Mouse (Mus musculus): Measurements from ENCODE around the gene Olfr1215.
"Not testable (repeated sequence)": the region's sequence is repeated elsewhere in the genome, so short reads cannot be mapped to it uniquely, and the experiment has no call there.

The Olfr1215 gene

DNA sequence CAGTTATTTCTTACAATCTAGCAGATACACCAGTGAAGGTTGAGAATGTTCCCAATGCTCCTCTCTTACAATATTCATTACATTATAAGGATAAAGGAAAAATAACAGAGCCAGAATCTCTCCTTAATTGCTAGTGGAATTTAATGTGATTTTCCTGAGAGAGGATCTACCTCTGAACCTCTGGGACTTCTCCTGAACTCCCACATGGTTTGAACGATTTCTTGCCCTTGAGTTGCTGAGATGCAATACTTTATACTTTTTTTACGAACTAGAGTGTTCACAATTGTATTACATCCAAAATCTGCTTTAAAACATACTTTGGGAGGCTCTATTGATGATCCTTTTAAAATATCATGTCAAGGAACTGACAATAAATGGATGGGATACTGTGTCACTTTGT is at the start of gene Olfr1215:
Gene Olfr1215, minus strand, starts transcription at position 101 of the 400 bp plus-strand sequence.
- no peak for DNase-seq

DNA sequence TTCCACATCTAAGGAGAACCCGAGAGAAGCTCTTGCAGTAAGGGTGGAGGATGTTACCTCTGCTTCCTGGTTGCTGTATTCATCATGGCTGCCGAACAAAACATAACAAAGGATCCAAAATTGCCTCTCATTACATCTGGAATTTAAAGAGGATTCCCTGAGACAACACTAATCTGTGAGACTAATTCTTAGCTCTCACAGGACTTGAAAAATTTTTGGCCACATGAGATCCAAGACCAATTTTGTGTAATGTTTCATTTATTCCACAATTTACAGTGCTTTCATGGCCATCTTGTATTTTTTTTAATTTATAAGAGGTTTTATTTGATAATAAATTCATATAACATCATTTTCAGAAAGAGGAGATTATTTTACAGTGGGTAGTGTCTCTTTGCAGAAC is 25.2 kb upstream of the Olfr1215 start, which contains the start of gene Olfr1217:
Gene Olfr1217, minus strand, starts transcription at position 101 of the 400 bp plus-strand sequence.
- DNase-seq = no peak

DNA sequence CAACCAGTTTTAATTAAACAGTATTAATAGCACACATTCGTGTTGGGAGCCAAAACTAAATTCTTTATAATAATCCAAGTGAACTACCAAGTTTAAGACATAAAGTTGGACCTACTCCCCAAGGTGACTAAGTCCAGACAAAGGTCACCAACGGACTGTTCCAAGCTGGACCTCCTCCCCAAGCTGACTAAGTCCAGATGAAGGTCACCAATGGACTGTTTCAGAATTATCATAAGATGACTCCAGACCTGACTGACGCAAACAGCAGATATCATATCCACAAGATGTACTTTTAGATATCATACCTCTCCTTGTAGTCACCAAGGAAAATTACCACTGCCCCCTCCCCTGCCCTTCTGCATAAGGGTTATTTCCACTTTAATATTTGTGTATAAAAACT is 14.7 kb upstream of the Olfr1215 start:
- not testable (repeated sequence) for DNase-seq

DNA sequence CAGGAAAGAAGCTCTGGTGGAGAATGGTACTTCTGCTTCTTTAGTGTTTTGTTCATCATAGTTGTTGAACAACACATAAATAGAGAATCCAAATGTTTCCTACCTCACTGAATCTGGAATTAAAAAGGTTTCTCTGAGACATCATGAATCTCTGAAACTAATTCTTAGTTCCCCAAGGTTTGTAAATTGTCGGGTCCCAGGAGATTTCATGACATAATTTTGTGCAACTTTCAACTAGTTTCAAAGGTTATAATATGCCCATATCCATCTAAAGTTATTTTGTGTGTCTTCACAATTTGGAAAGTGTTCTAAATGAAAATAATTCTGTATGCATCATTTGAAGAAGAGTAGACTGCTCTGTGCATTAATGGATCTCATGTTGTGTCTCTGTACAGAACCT is 11.5 kb upstream of the Olfr1215 start, which contains the start of gene Olfr1216:
Gene Olfr1216, minus strand, starts transcription at position 101 of the 400 bp plus-strand sequence.
- no peak for DNase-seq

DNA sequence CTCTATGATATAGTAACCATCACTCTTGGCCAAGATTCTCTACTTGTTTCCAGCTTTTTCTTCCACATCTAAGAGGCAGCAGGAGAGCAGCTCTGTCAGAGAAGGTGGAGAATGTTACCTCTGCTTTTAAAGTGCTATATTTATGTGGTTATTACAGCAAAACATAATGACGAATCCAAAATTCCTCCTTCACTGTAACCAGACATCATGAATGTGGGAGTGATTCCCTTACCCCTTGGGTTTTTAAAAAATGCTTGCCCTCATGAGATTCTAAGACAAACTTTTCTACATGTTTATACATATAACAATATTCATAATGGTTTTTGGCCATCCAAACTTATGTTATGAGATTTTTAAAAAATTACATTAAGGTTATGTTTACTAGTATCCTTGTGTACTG is 14.2 kb downstream of the Olfr1215 start, which contains the start of gene Olfr1214:
Gene Olfr1214, minus strand, starts transcription at position 101 of the 400 bp plus-strand sequence.
- no peak for DNase-seq

DNA sequence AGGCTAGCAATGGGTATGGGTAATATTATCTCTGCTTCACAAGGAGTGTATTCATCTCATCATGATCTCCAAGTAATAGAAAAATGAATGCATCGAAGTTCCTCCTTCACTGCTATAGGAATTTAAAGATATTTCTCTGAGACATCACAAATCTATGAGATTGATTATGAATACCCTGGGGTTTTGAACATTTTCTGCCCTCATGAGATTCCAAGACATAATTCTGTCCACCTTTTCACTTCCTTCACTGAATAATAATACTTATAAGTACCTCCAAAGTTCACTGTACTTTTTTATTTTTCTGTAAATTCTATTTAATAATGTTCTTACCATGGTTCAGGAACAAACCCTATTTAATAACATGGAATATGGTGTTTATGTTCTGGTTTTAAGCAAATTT is 26.6 kb downstream of the Olfr1215 start, which contains the start of gene Gm13762:
Gene Gm13762, minus strand, starts transcription at position 101 of the 400 bp plus-strand sequence.
- DNase-seq = no peak

DNA sequence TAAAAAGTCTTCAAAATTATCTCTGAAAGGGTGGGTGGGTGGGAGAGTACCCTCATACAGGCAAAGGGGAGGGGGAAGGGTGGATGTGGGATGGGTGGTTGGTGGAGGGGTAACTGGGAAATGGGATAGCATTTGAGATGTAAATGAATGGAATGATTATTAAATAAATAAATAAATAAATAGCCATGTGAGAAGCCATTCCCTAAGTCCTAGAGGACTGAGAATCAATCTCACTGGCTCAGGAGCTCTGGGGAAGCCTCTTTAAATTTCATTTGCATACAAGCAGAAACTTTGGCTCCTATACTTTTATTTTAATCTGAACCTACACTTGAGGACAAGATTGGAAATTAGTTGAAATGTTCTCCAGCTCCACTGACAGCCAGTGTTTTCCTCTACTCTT is 53.1 kb downstream of the Olfr1215 start, which contains the start of gene Olfr1212:
Gene Olfr1212, plus strand, starts transcription at position 301 of the 400 bp plus-strand sequence.
- DNase-seq = no peak
